Mouse (Mus musculus) megakaryocyte, embryonic 14.5 days (primary cell): ENCODE data around the gene BC055324. TPM values are rescaled to one million over a fixed set of nuclear protein-coding genes. Genes with fewer than 3 reads are reported as not detected.

ENCODE experiments used
- H3K27me3 ChIP-seq: replicated peaks from 2 replicates; pipeline ENCODE3; 2012; ENCODE audit warnings: inconsistent platforms
- H3K36me3 ChIP-seq: replicated peaks from 2 replicates; pipeline ENCODE3; 2012; ENCODE audit warnings: low read length, inconsistent platforms, mixed read lengths
- H3K4me1 ChIP-seq: 2 replicates; pipeline ENCODE4 v1.6.1; 2012; ENCODE audit warnings: inconsistent platforms
- H3K4me3 ChIP-seq: replicated peaks from 2 replicates; pipeline ENCODE3; 2012; ENCODE audit warnings: moderate library complexity, mild to moderate bottlenecking, inconsistent platforms
- H3K9me3 ChIP-seq: 2 replicates; pipeline ENCODE4 v1.6.1; 2012; ENCODE audit warnings: inconsistent platforms
- FLI1 ChIP-seq: IDR thresholded peaks from 2 replicates; pipeline ENCODE4 v1.6.1; 2012; ENCODE audit warnings: low read length, inconsistent platforms, mixed read lengths
- GATA1 ChIP-seq: IDR thresholded peaks from 3 replicates; pipeline ENCODE4 v1.6.1; 2012; ENCODE audit warnings: mixed read lengths, low read length, inconsistent platforms, borderline replicate concordance
- polyA plus RNA-seq: library from polyadenylated mRNA; stranded (reverse); fragments of >175 nt; gene quantifications from 2 replicates; pipeline ENCODE4 v1.2.3, GENCODE M21; 2012; ENCODE audit warnings: low replicate concordance; ENCODE audit not compliant: insufficient read depth

The BC055324 gene
- polyA plus RNA-seq, 1 experiment: 0.44 TPM

DNA sequence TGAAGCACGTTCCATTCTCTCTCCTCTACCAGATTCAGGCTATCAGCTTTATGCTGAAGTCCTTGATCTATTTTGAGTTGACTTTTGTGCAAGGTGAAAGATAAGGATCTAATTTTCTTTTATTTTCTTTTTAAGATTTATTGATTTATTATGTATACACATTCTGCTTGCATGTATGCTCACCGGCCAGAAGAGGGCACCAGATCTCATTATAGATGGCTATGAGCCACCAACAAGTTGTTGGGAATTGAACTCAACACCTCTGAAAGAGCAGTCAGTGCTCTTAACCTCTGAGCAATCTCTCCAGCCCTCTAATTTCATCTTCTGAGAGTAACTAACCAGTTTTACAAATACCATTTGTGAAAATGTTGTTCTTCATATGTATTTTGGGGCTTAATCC, 14.6 kb upstream of the BC055324 start:
- TF ChIP-seq FLI1 (no peak), GATA1 (no peak)
- H3K27me3 ChIP-seq: no peaks in the 10 kb centered on the region
- no peaks in the 10 kb centered on the region for H3K36me3 ChIP-seq
- H3K9me3 ChIP-seq: peaks cover 5% of the 10 kb centered on the region; the same call in 1 of the 2 replicates
- H3K4me3 ChIP-seq: no peak overlapping the region
- peaks cover 46% of the 10 kb centered on the region for H3K4me1 ChIP-seq

DNA sequence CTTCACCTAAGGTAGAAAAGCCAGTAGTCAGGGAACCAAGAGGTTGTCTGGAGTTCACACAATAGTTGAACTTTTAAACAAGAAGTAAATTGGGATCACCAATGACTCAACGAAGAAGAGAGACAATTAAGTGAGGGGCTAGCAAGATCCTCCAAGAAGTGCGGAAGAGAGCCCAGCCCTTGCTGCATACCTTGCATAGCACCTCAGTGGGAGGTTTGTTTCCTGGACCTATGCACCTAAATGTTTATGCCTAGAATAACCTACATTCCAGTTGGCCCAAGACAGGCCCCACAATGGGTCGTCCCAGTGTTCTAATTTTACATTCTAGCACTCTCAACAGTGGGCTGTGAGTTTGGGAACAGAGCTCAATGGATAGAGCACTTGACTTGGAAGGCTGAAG, 9.7 kb upstream of the BC055324 start:
- TF ChIP-seq FLI1 (no peak), GATA1 (no peak)
- Histone ChIP-seq H3K27me3 (no peaks in the 10 kb centered on the region), H3K36me3 (no peaks in the 10 kb centered on the region), H3K9me3 (no peaks in the 10 kb centered on the region), H3K4me3 (no peak overlapping the region), H3K4me1 (peaks cover 57% of the 10 kb centered on the region)

DNA sequence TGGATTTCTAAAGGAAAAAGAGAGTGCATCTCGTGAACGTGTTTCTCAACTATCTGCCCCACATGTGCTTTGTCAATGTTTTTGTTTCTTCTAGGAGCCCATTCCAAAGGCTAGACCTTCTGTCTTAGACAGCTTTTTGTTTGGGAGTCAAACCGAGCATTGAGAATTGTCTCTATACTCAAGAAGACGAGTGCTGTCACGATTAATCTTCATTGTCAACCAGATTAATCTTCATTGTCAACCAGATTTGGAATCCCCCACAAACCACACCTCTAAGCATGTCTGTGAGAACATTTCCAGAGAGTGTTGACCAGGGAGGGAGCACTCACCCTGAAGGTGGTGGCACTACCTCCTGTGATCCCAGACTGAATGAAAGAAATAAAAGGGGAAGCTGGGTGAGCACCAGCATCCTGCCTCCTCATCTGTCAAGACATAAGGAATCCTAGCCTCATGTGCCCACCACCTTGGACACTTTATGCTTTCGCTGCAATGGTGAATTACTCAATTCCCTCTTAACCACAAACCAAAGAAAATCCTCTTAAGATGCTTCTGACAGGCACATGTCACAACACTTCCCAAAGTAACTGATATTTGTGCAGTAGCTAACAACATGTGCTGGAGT, 7.3 kb upstream of the BC055324 start:
- peaks cover 11% of the 10 kb centered on the region for H3K36me3 ChIP-seq
- no peak for TF ChIP-seq FLI1
- TF ChIP-seq GATA1: no peak
- H3K4me3 ChIP-seq: no peak overlapping the region
- no peaks in the 10 kb centered on the region for H3K9me3 ChIP-seq
- H3K27me3 ChIP-seq: no peaks in the 10 kb centered on the region
- peaks cover 46% of the 10 kb centered on the region for H3K4me1 ChIP-seq

DNA sequence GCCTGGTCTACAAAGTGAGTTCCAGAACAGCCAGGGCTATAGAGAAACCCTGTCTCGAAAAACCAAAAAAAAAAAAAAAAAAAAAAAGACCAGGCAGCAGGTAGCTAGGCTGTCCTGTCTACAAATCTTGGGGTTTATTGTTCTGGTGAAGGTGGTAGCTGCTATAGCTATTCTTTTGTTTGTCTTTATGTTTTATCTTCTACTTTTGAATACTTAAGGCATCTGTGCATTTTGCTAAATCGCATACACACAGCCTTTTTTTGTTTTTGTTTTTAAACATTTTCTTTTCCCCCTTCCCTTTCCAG, 965 bp upstream of the BC055324 start:
- no peaks in the 10 kb centered on the region for H3K27me3 ChIP-seq
- H3K9me3 ChIP-seq: no peaks in the 10 kb centered on the region
- peaks cover 24% of the 10 kb centered on the region for H3K36me3 ChIP-seq
- H3K4me3 ChIP-seq: peak overlapping the region; percentile 42
- peaks cover 37% of the 10 kb centered on the region for H3K4me1 ChIP-seq
- TF ChIP-seq FLI1 (no peak), GATA1 (no peak)

DNA sequence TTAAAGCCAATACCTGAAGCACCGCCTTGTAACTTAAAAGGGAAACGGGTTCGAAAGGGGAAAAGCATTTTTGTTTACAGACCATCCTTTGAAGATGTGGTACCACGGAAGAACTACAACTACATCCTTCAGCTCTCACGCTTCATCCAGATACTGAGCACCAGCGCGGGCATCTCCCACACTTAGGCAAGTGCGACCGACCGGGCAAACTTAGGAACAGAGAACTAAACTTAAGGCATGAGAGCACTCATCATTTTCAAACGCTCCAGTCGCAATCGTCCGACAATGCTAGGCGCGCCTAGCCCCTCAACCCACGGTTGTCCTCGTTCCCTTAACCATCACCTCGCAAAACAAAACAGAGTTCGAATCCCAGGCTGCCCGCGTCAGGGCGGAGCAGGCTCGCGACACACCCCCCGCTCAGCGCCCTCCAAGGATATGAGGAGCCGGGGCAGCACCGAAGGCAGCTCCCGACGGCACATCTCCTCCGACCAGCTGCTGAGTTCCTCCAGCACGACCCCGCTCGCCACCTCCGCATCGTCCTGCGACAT, 349 bp downstream of the BC055324 start:
- peaks cover 37% of the 10 kb centered on the region for H3K4me1 ChIP-seq
- no peaks in the 10 kb centered on the region for H3K27me3 ChIP-seq
- H3K9me3 ChIP-seq: no peaks in the 10 kb centered on the region
- peaks cover 24% of the 10 kb centered on the region for H3K36me3 ChIP-seq
- TF ChIP-seq FLI1 (no peak), GATA1 (no peak)
- H3K4me3 ChIP-seq: peak overlapping the region; percentile 100

DNA sequence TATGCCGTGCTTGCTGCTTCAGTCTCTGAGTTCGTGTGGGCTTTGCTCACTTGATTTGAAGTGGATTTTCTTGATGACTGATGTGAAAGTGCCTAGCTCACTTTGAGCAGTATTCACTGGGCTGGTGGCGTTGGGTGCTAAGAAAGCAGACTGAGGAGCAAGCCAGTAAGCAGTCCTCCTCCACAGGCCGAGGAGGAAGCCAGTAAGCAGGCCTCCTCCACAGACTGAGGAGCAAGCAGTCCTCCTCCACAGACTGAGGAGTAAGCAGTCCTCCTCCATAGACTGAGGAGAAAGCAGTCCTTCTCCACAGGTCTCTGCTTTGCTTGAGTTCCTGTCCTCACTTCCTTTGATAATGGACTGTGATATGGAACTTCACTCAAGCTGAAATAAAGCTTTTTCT, 2.2 kb downstream of the BC055324 start:
- peak overlapping the region; percentile 75 for H3K4me3 ChIP-seq
- TF ChIP-seq GATA1 (no peak), FLI1 (no peak)

DNA sequence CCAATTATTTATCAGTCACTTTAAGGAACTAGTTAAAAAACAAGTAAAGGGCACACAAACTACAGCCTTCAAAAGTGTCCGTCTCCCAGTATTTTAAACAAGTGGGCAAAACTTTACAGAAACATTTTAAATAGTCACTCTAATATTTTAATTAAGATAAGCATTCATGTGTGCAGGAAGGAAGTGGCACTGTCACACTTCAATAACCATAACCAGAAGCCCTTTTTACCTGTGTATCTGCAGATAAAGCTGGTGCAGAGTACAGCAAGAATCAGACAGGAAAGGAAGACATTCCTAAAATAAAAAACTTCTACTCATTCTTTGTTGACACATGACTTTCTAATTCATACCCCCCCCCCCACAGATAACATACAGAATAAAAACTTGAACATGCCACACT, 18.1 kb downstream of the BC055324 start:
- no peak for TF ChIP-seq FLI1
- Histone ChIP-seq H3K36me3 (peaks cover 38% of the 10 kb centered on the region), H3K4me3 (no peak overlapping the region)

More for the DNA sequence above, 2.2 kb downstream of the BC055324 start:
- Histone ChIP-seq H3K27me3 (no peaks in the 10 kb centered on the region), H3K9me3 (no peaks in the 10 kb centered on the region), H3K36me3 (peaks cover 28% of the 10 kb centered on the region), H3K4me1 (peaks cover 37% of the 10 kb centered on the region)

DNA sequence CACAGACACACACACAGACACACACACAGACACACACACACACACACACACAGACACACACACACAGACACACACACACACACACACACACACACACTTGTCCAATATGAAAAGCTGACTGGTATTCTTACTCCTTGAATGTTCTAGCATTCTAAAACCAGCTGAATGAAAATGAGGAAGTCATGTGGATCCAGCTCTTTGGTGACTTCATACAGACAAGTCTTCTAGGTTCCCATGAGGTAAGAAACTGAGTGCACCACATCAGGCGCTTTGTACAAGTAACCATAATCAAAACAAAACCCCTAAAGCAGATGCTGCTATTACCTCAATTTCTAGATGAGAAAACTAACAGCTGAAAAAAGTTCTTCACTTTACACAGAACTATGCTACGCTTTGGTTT, 19.5 kb downstream of the BC055324 start:
- H3K4me1 ChIP-seq: peaks cover 34% of the 10 kb centered on the region
- H3K4me3 ChIP-seq: no peak overlapping the region
- H3K9me3 ChIP-seq: no peaks in the 10 kb centered on the region
- peaks cover 36% of the 10 kb centered on the region for H3K36me3 ChIP-seq
- H3K27me3 ChIP-seq: no peaks in the 10 kb centered on the region
- TF ChIP-seq FLI1: no peak
- TF ChIP-seq GATA1: no peak

More for the DNA sequence above, 18.1 kb downstream of the BC055324 start:
- H3K9me3 ChIP-seq: no peaks in the 10 kb centered on the region
- no peaks in the 10 kb centered on the region for H3K27me3 ChIP-seq
- peaks cover 38% of the 10 kb centered on the region for H3K4me1 ChIP-seq

DNA sequence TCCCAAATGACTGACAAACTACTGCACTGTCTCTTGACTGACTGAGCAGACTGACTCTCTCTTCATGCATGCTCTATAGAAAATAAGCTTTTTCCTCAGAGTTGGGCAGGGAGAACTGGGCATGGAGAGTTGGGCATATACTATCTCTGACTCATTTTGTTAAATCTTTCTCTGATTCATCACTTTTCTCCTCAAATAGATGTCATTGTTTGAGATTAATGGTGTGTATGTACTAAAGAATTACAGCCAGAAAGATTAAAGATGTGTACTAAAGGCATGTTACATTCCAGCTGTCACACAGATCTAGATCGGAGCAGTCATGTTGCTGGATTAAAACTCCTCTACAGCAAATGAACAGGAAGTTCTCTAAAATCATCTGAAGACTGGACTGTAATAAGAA, 20.1 kb downstream of the BC055324 start:
- H3K4me3 ChIP-seq: no peak overlapping the region
- H3K4me1 ChIP-seq: peaks cover 31% of the 10 kb centered on the region
- H3K9me3 ChIP-seq: no peaks in the 10 kb centered on the region
- H3K27me3 ChIP-seq: no peaks in the 10 kb centered on the region
- no peak for TF ChIP-seq GATA1
- TF ChIP-seq FLI1: no peak
- peaks cover 34% of the 10 kb centered on the region for H3K36me3 ChIP-seq

DNA sequence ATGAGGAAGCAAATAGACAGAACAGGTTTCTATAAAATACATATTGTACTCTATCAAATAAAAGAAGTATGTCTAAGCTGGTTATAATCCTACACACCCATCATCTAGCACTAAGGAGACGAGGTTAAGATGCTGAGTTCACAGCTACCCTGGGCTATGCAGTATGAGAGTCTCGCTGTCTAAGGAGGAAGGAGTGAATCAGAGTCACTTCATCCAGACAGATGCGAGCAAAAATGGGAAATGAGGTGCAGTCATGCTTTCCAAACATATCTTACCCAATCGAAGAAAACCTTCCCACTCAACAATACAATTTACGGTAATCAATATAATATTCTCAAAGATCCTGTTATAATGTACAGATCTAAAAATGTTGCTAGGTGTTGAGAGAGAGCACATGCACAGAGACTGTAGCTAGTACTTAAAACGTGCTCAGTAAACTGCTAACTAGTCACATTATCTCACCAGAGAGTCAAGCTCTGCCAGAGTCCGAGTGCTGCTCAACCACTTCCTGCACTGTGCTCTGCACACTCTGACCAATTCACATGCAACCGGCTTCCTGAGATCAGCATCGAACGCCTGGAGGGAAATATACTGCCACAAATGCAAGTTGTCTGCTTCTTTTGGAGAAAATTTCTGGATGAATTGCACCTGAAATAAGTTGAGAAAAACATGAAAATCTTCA, 30.4 kb downstream of the BC055324 start:
- peak overlapping the region; percentile 62 for H3K4me3 ChIP-seq
- H3K9me3 ChIP-seq: no peaks in the 10 kb centered on the region
- peaks cover 49% of the 10 kb centered on the region for H3K36me3 ChIP-seq
- peaks cover 24% of the 10 kb centered on the region for H3K4me1 ChIP-seq
- H3K27me3 ChIP-seq: no peaks in the 10 kb centered on the region
- TF ChIP-seq FLI1: no peak
- TF ChIP-seq GATA1: no peak
